Mouse (Mus musculus): ENCODE measurements around the gene Ak5. TPM values are rescaled to one million over a fixed set of nuclear protein-coding genes. Genes with fewer than 3 reads are reported as not detected.

Gene Ak5
- total RNA-seq, 2 experiments from 2014 or later: 0.60 TPM; not detected in 1

GRCm38 (mm10) chr3:152522634-152523314 is 145.4 kb downstream of the Ak5 start:
- intact Hi-C loops (cut with DNase I): no loop called here
- no peak for DNase-seq

GRCm38 (mm10) chr3:152521054-152521453 is 147.1 kb downstream of the Ak5 start:
- intact Hi-C loops (cut with DNase I): no loop called here
- no peak for DNase-seq

GRCm38 (mm10) chr3:152520074-152520473 is 148.1 kb downstream of the Ak5 start:
- intact Hi-C loops (cut with DNase I): no loop called here
- no peak for DNase-seq

- DNase-seq: no peak
- intact Hi-C loops (cut with DNase I): no loop called here
Observed at GRCm38 (mm10) chr3:152519556-152519955, 148.6 kb downstream of the Ak5 start.

- intact Hi-C loops (cut with DNase I): no loop called here
- DNase-seq: no peak
Observed at GRCm38 (mm10) chr3:152516569-152516968, 151.6 kb downstream of the Ak5 start.

GRCm38 (mm10) chr3:152515959-152516358 is 152.2 kb downstream of the Ak5 start:
- no peak for DNase-seq
- intact Hi-C loops (cut with DNase I): no loop called here

GRCm38 (mm10) chr3:152512517-152512916 is 155.6 kb downstream of the Ak5 start:
- peak in 1 of 2 experiments; percentile 18 for DNase-seq
- intact Hi-C loops (cut with DNase I): no loop called here

- DNase-seq: no peak
- intact Hi-C loops (cut with DNase I): no loop called here
Observed at GRCm38 (mm10) chr3:152509268-152509667, 158.9 kb downstream of the Ak5 start.

GRCm38 (mm10) chr3:152508419-152508993 is 159.7 kb downstream of the Ak5 start:
- intact Hi-C loops (cut with DNase I): no loop called here
- no peak for DNase-seq

GRCm38 (mm10) chr3:152507900-152508299 is 160.3 kb downstream of the Ak5 start:
- no peak for DNase-seq
- intact Hi-C loops (cut with DNase I): no loop called here

- DNase-seq: no peak
- intact Hi-C loops (cut with DNase I): no loop called here
Observed at GRCm38 (mm10) chr3:152498968-152499696, 169.0 kb downstream of the Ak5 start.

- no peak for DNase-seq
- intact Hi-C loops (cut with DNase I): no loop called here
Observed at GRCm38 (mm10) chr3:152497842-152498241, 170.3 kb downstream of the Ak5 start.

GRCm38 (mm10) chr3:152497084-152497483 is 171.1 kb downstream of the Ak5 start:
- intact Hi-C loops (cut with DNase I): no loop called here
- no peak for DNase-seq

- intact Hi-C loops (cut with DNase I): no loop called here
- no peak for DNase-seq
Observed at GRCm38 (mm10) chr3:152495415-152495898, 172.7 kb downstream of the Ak5 start.

- intact Hi-C loops (cut with DNase I): no loop called here
Observed at GRCm38 (mm10) chr3:152494667-152495360, 173.3 kb downstream of the Ak5 start.

GRCm38 (mm10) chr3:152493813-152494212 is 174.3 kb downstream of the Ak5 start:
- intact Hi-C loops (cut with DNase I): no loop called here
- DNase-seq: no peak

More at GRCm38 (mm10) chr3:152494667-152495360, 173.3 kb downstream of the Ak5 start:
- no peak for DNase-seq

GRCm38 (mm10) chr3:152492241-152492640 is 175.9 kb downstream of the Ak5 start:
- no peak for DNase-seq
- intact Hi-C loops (cut with DNase I): no loop called here

GRCm38 (mm10) chr3:152490423-152490822 is 177.7 kb downstream of the Ak5 start:
- no peak for DNase-seq
- intact Hi-C loops (cut with DNase I): no loop called here

GRCm38 (mm10) chr3:152488964-152489363 is 179.2 kb downstream of the Ak5 start:
- no peak for DNase-seq
- intact Hi-C loops (cut with DNase I): no loop called here

- DNase-seq: no peak
- intact Hi-C loops (cut with DNase I): no loop called here
Observed at GRCm38 (mm10) chr3:152484206-152484605, 184.0 kb downstream of the Ak5 start.

GRCm38 (mm10) chr3:152483800-152484199 is 184.4 kb downstream of the Ak5 start:
- DNase-seq: no peak
- intact Hi-C loops (cut with DNase I): no loop called here
